Mouse (Mus musculus) fat pad, adult 2 months (tissue): ENCODE results near the gene Skil.

Source experiments
- DNase-seq: peaks from one replicate; pipeline ENCODE4 v3.0.0-alpha.2; 2011; ENCODE audit warnings: low read depth, low spot score; ENCODE audit errors: extremely low read depth

Gene Skil

GRCm38 (mm10) chr3:31094531-31095178 lies at the start of gene Skil:
TSS of gene Skil (plus strand) at chr3:31095058.
- no peak for DNase-seq

DNA sequence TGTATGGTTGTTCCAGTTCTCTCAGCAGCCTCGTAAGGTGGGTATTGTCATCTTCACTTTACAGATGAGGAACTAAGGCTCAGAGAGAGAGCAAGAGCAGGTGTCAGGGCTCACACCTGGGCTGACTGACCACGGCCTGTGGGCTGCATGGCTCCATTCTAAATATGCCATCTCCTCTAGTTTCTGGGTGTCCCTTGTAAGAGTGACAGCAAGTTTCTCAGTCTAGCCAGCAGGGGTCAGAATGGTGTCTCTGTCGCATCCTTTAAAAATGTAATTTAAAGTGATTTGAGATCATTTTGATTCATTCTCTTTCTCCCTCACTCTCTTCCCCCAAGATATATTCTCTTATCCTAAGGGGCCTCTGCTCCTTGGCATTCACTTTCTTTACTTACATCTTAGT lies 47.6 kb upstream of the Skil start:
- DNase-seq: no peak

DNA sequence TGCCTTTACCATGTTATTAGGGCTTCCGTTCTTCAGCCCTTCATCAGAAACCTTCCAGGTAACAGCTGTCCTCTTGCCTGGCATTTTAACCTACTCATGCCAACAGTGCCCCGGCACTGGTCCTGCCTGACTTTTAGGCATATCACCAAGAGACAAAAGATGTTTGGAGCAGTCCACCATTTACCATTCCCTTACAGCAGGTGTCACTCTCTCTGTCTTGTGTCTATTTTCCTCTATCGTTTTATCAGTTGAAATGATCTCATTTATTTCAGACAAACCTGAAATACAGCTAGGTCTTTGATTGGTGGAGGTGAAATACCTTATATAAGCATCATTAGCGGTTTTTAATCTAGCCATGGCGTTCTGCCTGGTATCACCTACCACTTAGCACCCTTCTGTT lies 45.8 kb upstream of the Skil start:
- DNase-seq: no peak

- DNase-seq: no peak
These were observed 44.5 kb upstream of the Skil start for GRCm38 (mm10) chr3:31050375-31050774.

DNA sequence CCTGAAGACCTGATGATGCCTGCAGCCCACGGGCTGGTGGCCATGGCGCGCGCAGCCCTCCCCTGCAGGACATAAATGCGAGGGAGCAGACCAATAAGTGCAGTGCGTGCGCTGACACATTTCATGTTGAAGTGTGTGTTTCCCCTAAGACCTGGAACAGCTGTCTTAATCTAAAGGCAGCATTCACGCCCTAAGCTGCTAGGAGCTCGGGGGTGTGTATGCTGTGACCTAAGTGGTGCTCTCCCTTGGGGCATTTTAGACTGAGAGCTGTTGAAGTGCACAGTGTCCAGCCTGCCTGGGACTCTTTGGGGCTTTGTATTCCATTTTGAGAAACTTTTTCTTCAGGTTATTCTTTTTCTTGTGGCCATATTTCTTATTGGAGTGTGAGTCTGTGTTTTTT lies 43.1 kb upstream of the Skil start:
- no peak for DNase-seq

- no peak for DNase-seq
These were observed 41.7 kb upstream of the Skil start for GRCm38 (mm10) chr3:31053191-31053590.

DNA sequence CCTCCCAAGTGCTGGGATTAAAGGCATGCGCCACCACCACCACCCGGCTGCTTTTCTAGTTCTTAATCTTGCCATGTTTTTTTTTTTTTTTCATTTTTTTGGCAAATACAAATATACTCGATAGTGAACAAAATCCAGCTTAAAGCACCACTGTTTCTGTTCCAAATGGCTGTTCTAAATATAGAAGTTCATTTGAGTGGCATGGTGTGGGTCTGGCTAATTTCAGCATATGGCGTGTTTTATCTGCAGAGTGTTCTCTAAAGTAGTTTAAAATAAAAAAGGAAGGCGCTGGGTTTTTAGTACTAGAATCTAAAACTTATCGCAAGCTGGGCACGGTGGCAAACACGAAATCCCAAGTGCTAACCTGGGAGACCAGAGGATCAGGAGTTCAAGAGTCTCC lies 40.0 kb upstream of the Skil start:
- no peak for DNase-seq

DNA sequence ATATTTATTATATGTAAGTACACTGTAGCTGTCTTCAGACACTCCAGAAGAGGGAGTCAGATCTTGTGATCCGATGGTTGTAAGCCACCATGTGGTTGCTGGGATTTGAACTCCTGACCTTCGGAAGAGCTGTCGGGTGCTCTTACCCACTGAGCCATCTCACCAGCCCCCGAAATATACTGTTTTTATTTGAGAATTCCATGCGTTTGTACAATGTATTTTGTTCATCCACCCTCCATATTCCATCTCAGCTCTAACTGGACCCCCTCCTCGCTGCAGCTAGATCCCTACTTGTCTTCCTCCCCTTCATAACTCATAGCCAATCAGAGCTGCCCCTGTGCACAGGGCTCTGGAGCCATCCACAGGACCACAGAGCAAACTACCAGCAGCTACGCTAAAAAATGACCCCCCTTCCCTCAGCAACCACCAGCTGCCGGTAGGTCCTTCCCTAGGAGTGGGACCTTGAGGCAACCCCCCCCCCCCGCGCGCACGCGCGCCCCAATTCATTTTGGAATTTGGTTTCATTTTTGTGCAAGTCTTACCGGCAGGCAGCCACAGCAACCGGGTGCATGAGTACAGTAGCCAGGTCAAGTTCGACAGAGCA lies 38.7 kb upstream of the Skil start:
- no peak for DNase-seq

DNA sequence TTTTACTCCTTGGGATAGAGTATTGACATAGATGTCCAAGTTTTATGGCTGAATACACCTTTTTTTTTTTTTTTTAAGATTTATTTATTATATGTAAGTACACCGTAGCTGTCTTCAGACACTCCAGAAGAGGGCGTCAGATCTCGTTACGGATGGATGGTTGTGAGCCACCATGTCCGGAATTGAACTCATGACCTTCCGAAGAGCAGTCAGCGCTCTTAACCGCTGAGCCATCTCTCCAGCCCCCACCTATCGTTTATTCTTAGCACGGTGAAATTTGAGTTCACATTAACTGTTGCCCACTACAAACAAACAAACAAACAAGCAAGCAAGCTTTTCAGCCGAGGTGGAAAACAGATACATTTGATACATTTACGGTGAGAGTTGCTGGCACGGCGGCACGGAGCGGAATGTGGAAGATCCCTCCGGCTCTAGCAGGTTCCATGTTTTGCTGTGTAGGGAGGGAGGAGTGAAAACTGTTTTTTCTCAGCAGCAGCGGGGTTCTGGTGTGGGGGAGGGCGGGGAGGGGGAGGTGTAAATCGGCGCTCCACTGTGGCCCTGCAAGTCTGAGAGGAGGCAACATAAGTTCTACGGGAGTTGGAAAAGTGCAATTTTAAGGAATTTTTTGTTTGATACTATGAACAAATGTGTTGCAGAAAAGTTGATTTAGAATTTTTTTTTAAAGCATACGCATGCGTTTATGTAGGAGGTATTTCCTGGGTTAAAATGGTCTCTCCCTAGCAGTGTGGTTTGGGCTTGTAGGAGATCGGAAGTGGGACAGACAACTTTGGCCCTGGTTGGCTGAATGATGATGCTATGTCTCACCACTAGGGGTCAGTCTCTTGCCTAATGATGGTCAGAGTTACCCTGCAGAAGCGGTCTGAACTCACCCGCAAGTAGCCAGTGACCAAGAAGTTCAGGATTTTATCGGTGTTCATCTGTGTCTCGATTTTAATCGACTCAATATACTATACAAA lies 37.9 kb upstream of the Skil start:
- DNase-seq: peak; percentile 57

GRCm38 (mm10) chr3:31060745-31061102 lies 34.1 kb upstream of the Skil start:
- DNase-seq: no peak

GRCm38 (mm10) chr3:31061103-31061785 lies 33.6 kb upstream of the Skil start:
- no peak for DNase-seq

DNA sequence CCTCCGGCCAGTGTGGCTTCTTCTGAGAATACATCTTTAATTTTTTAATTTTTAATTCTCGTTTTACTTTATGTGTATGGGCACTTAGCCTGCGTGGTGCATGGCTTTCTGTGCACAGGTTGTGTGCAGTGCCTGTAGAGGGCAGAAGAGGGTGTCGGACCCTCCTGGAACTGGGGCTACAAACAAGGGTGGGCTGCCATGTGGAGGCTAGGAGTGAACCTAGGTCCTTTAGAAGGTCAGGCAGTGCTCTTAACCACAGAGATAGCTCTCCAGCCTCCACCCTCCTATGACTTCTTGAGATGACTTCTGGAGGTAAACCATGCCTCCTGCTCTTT lies 33.1 kb upstream of the Skil start:
- DNase-seq: no peak

- DNase-seq: no peak
These were observed 32.5 kb upstream of the Skil start for GRCm38 (mm10) chr3:31062325-31062724.

- DNase-seq: no peak
These were observed 26.4 kb upstream of the Skil start for GRCm38 (mm10) chr3:31068482-31068881.

DNA sequence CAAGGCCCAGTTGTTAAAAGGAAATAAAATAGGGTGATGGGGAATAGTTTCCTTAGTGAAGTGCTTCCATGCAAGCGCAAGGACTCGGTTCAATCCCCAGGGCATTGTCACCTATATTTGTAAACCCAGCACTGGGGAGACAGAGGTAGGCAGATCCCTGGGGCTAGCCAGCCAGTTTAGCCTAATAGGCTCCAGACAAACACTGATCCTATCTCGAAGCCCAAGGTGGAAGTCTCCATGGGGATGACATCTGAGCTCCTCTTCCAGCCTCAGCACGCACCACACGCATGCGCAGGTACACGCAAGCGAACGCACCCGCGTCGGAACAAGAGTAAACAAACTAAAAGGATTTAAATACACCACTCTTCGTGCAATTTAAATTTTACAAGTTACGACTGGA lies 23.1 kb upstream of the Skil start:
- DNase-seq: no peak

- no peak for DNase-seq
These were observed 19.1 kb upstream of the Skil start for GRCm38 (mm10) chr3:31075808-31076207.

- DNase-seq: no peak
These were observed 17.7 kb upstream of the Skil start for GRCm38 (mm10) chr3:31077068-31077703.

DNA sequence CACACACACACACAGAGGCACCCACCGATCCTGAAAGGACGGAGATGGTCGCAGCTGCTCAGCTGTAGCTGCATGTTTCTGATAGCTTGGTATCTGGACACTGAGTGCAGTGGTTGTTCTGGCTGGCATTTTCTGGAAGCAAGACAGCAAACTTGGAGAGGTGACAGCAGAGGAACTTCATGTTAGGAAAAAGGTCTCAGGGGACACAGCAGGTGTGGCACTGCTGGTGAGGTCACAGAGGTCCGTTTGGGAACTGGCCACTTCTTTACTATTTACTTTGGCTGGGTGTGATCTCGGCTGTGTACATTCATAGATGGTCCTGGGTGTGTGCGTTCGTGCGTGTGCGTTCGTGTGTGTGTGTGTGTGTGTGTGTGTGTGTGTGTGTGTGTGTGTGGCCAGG lies 15.4 kb upstream of the Skil start:
- no peak for DNase-seq

DNA sequence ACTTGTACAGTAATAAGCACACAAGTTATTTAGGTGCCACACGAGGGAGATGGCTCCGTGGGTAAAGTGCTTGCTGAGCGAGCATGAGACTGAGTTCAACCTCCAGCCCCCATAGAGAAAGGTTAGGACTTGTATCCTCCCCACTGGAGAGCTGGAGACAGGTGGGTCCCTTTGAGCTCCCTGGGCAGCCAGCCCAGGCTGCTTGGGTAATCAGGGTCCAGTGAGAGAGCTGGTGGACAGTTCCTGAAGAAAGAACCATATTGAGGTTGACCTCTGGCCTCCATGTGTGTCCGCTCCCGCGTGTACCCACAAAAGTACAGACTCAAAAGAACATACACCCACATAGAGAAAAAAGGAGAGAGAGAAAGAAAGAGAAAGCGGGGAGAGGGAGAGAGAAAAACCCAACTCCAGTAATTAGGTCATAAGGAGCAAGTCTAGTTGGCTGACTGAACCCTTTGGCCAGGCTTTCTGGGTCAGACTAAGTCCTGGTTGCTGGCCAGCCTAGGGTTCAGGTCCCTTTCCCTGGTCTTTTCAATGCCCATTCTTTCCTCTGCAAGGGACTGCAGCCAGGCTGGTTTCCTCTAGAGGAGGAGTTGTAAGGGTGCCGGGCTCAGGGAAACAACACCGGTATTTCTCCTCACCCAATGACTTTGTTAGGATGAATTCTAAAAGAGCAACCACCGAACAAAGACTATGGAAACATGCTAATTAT lies 13.9 kb upstream of the Skil start:
- DNase-seq: no peak

GRCm38 (mm10) chr3:31082838-31083506 lies 11.9 kb upstream of the Skil start:
- DNase-seq: no peak
